Mouse (Mus musculus) hematopoietic stem cell, adult 5-6 weeks (primary cell): ENCODE results near the gene Gpr83. TPM values are rescaled to one million over a fixed set of nuclear protein-coding genes. Genes with fewer than 3 reads are reported as not detected.

Experiments
- ATAC-seq, 2 experiments: fragments of 125-278 bp in 1 of 2; replicated peaks in 1 of 2; 2 replicates each; pipeline ENCODE4 v1.8.0; 2016 to 2017; ENCODE audit warnings: inconsistent platforms in 2 of 2, mild to moderate bottlenecking in 2 of 2, moderate number of reproducible peaks in 2 of 2, low read depth in 1 of 2, moderate TSS enrichment in 1 of 2; ENCODE audit not compliant: low FRiP score in 2 of 2, poor library complexity in 2 of 2, severe bottlenecking in 2 of 2, insufficient read depth in 1 of 2, low TSS enrichment in 1 of 2
- total RNA-seq: library from RNA; stranded (forward); fragments of 172-1452, 232-1000 nt; gene quantifications from 2 replicates; pipeline ENCODE4 v1.2.3, GENCODE M21; 2017

Gene Gpr83
- total RNA-seq, 1 experiment from 2014 or later: not detected

DNA sequence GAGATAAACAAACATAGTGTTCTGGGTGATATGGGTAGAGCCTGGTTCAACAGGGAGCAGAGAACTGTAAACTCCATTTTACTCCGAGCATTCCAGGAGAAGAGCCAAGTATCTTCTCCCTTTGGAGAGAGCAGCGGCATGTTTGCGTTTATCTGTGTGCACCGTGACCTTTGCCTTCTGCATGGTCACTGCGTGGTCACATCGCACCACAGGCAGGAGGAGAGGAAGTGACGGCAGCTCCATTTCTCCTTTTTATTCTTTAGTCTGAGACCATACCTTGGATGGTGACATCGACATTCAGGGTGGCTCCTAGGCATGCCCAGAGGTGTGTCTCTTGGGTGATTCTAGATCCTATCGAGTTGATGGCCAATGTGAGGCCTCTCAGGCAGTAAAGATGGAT lies 33.4 kb downstream of the Gpr83 start:
- peak in 1 of 2 experiments; percentile 42; a peak in 1 of 4 replicates for ATAC-seq

DNA sequence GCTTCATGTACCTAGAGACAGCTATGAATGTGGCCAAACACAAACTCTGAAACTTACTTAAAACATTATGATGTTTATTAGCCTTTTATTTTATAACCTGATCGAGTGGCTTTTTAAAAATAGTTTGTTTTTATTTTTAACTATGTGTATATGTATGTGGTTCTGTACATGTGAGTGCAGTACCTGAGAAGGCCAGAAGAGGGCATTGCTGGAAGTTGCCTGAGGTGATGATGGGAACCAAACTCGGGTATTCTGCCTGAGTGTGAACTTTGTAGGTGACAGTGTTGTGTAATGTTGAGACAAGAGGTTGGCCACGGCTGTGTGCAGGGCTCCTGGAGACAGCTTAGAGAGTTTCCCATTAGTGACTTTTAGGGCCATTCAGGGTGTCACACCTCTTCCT lies 34.6 kb downstream of the Gpr83 start:
- no peak for ATAC-seq

- no peak for ATAC-seq
These were observed 35.3 kb downstream of the Gpr83 start for GRCm38 (mm10) chr9:14895237-14895835.

GRCm38 (mm10) chr9:14897102-14897501 lies 37.1 kb downstream of the Gpr83 start:
- ATAC-seq: no peak

GRCm38 (mm10) chr9:14901757-14902156 lies 41.7 kb downstream of the Gpr83 start:
- ATAC-seq: no peak

DNA sequence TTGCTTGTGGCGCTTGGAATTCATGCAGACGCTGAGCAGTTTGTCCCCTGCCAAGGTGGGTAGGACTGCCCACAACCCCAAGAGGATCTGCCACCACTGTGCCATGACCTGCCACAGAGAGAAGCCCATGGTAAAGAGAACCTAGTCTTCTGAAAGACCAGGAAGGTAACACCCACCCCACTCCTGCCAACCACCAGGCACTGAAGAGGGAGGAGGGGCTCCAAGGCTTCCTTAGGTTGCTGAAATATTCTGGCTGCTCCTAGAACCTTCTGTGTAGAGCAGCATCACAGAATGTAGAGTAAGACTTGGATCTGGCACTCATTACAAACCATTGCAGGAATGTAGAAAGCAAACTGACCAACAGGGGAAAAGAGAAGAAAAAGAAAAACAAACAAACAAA lies 42.4 kb downstream of the Gpr83 start:
- ATAC-seq: no peak

GRCm38 (mm10) chr9:14903006-14903405 lies 43.0 kb downstream of the Gpr83 start:
- ATAC-seq: no peak

DNA sequence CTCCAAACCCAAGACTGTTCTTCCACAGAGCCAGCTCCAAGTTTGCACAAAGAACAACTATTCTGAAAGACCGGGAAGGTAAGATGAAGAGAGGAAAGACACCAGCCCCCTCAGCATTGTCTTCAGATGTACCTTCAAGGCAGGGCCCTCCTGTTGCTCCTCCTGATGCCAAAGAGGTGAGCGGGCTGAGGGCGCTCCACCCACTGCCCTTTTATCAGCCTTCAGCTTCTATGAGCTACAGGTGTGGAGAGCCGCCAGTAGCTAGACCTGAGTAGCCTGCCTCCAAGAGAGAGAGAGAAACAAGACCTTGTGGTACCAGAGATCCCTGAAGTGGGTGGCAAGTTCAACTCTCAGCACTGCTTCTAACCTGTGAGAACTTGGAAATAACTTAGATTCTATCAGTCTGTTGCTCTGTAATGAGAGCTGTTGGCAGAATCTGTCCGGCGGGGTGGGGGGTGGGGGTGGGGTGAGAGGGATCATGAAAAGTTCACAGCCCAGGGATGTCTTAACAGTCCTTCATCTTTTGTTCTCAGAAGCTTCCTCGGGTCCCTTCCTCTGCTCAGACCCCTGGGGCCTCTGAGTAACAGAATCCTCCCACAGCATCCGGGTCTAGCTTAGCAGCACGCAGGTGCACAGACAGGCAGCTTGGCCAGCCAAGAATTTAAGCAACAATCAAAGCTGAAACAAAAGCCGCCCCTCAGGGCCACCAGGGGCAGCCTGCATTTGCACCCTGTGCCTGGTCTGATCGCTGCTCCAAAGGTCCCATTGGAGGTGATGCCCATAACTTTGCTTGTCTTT lies 43.8 kb downstream of the Gpr83 start, which contains the start of gene Izumo1r:
Gene Izumo1r, minus strand, starts transcription at position 369 of the 798 bp plus-strand sequence.
- no peak for ATAC-seq

- ATAC-seq: no peak
These were observed 44.9 kb downstream of the Gpr83 start for GRCm38 (mm10) chr9:14904741-14905475.

DNA sequence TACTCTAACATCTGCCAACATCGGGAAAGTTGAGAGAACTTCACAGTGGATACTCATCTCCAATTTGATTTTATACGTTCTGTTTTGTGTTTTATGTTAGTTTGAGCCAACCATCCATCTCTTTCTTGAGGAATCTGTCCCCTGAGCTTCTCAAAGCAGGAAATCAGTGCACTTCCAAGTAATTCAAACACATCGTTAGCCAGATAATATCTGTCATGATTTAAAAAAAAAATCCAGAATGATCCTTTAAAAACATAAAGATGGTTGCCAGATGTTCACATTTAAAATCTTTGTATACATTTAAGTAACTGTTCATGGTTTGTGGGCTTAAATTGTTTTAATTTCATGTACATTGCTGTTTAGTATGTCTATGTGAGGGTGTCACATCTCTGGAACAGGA lies 45.9 kb downstream of the Gpr83 start:
- no peak for ATAC-seq

DNA sequence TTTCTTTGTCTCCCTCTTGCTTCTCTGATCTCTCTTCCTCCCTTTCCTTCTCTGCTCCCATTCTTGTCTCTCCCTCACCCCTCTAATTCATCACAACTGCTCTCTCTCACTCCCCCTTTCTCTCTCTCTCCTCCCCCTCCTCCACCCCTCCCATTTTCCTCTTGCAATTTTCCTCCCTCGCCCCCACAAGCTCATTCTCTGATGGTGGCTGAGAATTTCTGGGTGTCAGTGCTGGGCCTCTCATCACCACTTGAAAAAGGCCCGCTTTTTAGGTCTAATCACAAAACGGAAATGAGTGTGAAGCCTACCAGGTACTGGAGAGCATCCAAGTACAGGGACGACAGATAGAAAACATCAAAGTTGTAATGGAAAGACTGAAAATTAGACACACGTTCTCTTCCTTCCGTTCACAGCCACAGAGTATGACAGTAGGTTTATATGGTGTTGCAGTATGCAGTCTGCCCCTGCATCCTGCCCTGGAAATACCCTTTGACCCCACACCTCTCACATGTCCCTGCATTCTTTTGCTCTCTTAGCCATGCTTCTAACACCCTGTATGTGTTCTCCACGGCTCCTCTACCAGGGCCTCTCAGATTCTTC lies 47.9 kb downstream of the Gpr83 start:
- no peak for ATAC-seq

DNA sequence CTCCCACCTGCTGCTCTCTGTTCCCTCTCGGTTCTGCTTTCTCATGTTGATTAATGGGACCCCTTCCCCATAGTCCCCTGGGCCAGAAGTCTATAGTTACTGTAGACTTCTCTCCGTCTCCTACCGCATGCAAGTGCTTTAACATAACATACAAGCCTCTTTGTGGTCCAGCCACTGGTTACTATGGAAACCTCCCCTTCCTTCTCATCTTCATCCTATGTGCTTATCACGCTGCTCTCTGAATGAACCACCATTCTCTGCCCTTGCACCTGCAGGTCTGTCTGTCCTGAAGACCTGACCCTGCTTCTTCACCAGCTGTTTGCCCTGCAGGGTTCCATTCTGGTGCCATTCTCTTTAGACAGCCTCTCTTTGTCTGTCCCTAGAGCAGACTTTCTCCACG lies 50.0 kb downstream of the Gpr83 start:
- no peak for ATAC-seq

DNA sequence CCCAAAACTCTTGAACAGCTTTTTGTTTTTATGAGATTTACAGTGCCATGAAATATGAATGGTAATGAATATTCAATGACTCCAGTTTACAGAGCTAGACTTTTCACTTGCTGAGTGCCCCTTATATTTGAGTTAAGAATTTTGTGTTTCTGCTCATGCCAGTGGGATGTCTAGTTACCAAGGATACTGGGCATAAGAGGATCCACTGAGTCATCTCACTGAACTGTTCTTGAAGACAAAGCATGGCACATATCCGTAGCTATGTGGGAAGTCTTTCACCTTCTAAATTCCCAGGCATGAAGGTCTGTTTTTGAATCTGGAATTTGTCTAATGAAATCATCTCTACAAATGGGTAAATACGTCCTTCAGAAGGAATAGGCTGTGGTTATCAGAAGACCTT lies 52.0 kb downstream of the Gpr83 start:
- no peak for ATAC-seq

DNA sequence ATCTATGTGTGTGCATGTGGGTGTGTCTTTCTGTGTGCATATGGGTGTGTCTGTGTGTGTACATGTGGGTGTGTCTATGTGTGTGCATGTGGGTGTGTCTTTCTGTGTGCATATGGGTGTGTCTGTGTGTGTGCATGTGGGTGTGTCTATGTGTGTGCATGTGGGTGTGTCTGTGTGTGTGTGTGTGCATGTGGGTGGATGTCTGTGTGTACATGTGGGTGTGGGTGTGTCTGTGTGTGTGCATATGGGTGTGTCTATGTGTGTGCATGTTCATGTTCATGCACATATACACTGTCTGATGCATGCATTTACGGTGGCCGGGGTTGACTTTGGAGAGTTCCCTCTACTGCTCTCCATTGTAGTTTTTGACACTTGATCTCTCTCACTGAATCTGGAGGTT lies 57.7 kb downstream of the Gpr83 start:
- no peak; a peak in 1 of 4 replicates for ATAC-seq

GRCm38 (mm10) chr9:14918825-14919668 lies 59.0 kb downstream of the Gpr83 start:
- no peak; a peak in 1 of 4 replicates for ATAC-seq
